Mouse (Mus musculus) frontal cortex, adult 2 months (tissue): ENCODE measurements around the gene C1qtnf9. TPM values are rescaled to one million over a fixed set of nuclear protein-coding genes. Genes with fewer than 3 reads are reported as not detected.

ENCODE experiments used
- polyA plus RNA-seq: library from polyadenylated mRNA; depleted of rRNA; stranded (reverse); fragments of >200 nt; gene quantifications from 2 replicates; pipeline ENCODE4 v1.2.3, GENCODE M21; 2012; rRNA removed

C1qtnf9 gene
- polyA plus RNA-seq, 1 experiment, result 0.50 TPM

Other genes with a start within 250 kb of the C1qtnf9 start
- gene Spata13, start 134.1 kb upstream of the C1qtnf9 start, polyA plus RNA-seq, result 7.9 and 9.5 TPM in 2 replicates
- 14.6 and 16.7 TPM in 2 replicates for gene Mipep, start 16.4 kb downstream of the C1qtnf9 start, polyA plus RNA-seq